Mouse (Mus musculus) CH12F3 (cell line): ENCODE results near the gene Rassf5.
"Not testable (repeated sequence)": the region's sequence is repeated elsewhere in the genome, so short reads cannot be mapped to it uniquely, and the experiment has no call there.

ENCODE experiments used
- in situ Hi-C: fragments of 300-500 bp; cut with MboI; formaldehyde crosslinking; loops from 2 replicates; pipeline ENCODE4 v1.14.3; 2020; ENCODE audit warnings: low sequenced_read_pairs

Gene Rassf5

GRCm38 (mm10) chr1:131260309-131260656, 15.2 kb upstream of the Rassf5 start:
- in situ Hi-C loops = no loop called here

DNA sequence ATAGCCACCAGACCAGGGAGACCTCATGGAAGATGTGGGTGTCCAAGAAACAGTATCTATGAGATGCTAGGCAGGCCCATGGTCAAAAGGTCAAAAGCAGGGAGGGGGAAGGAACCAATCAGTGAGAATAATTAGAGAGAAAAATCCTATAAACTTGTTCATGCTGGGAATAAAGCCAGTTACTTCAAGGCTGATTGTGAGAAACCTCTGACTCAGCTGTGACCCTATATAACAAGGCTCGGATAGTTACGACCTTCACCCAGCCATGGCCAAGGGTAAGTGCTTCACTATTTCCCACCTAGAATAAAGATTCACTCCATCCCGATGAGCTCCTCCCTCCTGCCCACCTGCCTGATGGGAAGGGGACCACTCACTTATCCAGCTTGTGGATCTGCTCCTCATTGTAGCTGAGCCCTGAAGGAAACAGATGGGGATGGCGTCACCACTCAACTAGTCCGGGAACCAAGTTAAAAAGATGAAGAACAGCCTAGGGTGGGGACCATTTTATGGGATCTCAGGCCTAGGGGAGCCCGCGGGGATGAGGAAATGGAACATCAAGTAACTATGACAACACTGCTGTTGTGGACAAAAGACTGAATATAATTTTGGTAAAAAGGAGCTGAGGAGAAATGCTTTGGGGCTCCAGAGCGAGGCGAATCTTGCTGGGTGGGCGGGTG, 14.7 kb upstream of the Rassf5 start:
- in situ Hi-C loops = loop anchor here (5.0 kb wide), 1 partner anchor 77 kb away; no protein-coding TSS in a partner anchor

DNA sequence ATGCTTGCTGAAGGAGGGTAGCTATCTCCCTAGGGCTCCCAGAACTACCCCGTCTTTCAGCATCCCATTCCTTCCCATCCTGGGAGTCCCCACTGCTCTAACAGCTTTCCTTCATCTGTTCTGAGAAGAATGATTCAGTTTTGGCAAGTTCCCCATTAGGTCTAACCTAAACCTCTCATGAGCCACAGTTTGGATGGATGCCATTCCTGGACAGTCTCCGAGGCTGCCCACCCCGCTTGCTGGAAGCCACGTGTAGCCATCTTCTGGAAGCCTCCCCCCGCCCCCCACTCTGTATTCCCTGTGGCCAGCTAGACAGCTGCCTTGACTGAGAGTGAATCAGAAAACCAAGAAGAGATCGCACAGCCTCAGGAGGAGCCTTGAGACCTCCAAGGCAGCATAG, 12.2 kb upstream of the Rassf5 start:
- in situ Hi-C loops = loop anchor here (5.0 kb wide), 1 partner anchor 75 kb away; no protein-coding TSS in a partner anchor

DNA sequence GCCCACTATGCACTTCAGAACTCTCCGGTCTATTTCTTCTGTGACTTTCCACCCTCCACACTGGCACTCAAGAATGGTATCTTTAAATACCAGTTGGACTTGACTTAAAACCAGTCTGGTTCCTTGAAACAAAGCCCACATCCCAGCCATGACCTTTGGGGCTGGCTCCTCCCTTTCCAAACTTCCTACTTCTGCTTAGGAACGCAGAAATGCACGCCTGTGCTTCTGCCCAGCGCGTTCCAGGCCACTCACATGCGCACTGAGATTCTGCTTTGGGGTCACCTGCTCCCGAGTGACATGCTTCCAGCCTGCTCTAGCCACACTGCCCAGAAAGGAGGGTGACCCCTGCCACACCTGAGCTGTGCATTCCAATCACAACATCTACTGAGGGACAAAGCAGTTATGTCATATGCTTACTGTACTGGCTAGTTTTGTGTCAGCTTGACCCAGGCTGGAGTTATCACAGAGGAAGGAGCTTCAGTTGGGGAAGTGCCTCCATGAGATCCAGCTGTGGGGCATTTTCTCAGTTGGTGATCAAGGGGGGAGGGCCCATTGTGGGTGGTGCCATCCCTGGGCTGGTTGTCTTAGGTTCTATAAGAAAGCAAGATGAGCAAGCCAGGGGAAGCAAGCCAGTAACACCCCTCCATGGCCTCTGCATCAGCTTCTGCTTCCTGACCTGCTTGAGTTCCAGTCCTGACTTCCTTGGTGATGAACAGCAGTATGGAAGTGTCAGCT, 7.6 kb upstream of the Rassf5 start:
- in situ Hi-C loops = not testable (repeated sequence)

DNA sequence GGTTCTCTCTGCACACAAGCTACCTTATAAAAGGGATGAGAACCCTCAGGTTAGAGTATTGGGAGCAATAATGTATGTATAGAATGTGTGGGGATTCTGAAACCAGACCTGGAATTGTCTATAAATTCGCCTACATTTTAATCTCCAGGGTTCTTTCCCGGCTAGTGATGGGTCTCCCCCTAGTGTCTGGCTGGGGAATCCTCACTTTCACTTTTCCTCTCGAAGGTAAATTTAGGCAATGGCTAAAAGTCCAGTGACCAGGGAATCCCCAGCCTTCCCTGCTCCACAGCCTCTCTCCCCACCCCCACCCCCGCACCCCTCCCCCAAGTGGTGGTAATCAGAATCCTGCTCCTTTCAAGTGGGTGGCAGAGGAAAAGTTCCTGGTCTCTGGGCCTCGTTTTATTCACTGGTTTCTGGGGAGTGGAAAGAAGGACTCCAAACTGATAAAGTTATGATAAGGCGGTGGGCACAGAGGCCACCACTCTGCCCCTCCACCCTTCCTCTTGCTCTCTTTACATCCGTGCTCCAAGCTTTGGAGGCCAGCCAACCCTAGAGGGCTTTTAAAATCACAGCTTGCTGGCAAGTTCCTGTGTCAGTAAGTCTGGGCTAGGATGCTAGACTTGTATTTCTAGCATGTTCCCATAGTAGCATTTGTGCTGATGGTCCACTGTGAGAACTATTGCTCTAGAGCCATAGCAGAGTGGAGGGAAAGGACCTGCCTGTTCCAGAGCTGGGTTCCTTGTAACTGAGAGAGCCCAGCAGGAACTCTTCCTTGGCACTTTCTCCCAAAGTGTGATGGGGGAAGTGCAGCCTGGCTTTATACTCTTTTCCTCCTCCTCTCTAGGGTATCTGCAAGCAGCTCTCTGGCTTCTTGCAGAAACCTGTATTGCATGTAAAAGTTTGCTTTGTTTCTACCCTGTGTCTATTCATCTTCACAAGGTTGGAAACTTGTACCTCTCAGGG, 1.7 kb upstream of the Rassf5 start:
- in situ Hi-C loops = no loop called here

- in situ Hi-C loops = no loop called here
These were observed 868 bp upstream of the Rassf5 start for GRCm38 (mm10) chr1:131245926-131246325.

GRCm38 (mm10) chr1:131244536-131245088, 446 bp downstream of the Rassf5 start:
- in situ Hi-C loops = no loop called here

DNA sequence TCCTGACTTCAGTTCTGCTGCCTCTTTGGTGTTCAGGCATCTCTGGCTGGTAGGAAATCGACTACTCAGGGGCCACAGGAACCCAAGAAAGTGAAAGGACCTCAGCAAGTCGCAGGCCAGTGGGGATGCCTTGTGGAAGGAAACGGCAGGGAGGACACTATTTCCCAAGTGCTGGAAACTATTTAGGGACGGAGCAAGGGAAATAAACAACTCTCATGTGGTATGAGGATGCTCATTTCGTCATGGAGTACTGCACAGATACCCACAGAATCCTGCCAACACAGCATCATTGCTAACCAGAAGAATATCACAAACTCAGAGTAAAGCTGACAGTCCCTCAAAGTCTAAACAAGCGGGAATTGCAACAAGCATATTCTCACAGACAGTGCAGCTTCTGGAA, 2.1 kb downstream of the Rassf5 start:
- in situ Hi-C loops = no loop called here

DNA sequence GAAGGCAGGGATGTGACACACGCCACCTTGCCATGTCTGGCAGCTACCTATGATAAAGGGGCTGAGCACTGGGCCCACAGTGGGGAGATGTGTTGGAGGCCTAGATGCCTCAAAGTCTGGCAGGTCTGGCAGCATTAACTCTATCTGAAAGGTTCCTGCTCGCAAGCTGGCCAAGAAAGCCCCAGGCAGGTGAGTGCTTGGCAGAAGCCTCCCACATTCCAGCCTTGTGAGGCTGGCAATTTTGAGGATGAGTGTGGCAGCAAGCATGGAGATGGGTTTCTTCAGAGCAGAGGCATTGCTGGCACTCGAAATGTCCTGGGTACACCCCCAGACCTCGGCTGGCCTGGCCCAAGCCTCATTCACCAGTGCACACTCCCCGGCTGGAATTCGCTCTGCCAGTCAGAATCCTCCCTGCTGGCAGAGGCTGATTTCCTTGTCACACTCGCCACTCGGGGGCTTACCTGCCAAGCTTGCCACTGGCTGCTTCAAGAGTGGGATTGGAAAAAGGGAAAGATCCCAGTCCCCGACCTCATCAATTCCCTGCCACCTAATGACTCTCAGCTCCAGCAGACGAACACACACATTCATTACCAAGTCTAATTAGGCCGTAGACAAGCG, 5.4 kb downstream of the Rassf5 start:
- in situ Hi-C loops = no loop called here

DNA sequence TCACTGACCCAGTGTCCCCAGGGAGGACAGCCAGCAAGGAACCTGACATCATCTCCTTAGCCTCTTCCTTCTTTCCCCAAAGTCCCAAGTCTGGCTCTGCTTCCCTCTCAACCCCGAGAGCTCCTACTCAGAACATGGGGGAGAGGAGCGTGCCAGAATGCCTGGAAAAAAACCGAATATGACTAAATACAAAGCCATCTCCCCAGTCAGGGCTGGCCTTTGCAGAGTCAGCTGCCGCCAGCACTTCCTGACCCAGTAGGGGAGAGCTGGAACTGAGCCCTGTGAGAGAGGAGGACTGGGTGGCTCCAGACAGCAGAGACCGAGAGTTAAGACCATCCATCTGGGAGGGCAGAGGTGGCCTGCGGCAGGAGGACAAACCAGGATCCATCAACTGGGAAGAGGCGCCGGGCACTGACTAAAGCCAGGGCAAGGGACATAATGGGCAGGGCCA, 6.1 kb downstream of the Rassf5 start:
- in situ Hi-C loops = no loop called here

- in situ Hi-C loops = no loop called here
These were observed 9.0 kb downstream of the Rassf5 start for GRCm38 (mm10) chr1:131236077-131236476.

DNA sequence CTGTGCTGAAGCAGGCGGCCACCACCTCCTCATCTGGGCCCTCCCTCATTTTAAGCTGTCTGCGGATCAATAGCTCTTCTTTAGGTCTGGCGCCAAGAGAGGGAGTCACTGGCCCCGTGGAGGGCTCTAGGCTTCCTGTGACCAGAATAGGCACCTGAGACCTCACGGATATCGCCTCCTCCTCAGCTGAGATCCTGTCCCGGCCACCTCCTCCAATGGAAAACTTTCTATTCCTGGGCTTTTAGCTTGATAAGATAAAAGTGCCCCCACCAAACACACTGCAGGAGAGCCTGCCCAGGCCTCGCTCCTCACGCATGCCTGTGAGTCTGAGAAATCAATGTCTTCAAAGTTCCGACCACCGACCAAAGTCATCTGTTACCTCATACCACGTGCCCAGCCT, 11.5 kb downstream of the Rassf5 start:
- in situ Hi-C loops = no loop called here

DNA sequence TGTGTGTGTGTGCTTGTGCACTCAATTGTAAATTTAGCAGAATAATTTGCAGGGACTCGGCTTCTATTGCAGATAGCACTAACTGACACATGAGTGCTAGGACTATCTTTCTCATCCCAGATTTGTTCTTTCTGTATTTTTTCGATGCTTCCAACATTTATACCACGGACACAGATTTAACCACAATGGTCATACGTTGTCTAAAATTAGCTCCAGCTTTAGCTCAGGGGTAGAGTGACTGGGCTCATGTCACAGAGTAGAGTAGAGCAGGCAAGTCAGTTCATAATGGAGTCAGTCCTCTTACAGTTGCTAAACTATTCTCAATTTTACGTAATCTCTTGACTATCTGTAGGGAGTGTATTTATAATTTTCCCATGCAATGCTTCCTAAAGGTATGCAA, 16.4 kb downstream of the Rassf5 start:
- in situ Hi-C loops = no loop called here

DNA sequence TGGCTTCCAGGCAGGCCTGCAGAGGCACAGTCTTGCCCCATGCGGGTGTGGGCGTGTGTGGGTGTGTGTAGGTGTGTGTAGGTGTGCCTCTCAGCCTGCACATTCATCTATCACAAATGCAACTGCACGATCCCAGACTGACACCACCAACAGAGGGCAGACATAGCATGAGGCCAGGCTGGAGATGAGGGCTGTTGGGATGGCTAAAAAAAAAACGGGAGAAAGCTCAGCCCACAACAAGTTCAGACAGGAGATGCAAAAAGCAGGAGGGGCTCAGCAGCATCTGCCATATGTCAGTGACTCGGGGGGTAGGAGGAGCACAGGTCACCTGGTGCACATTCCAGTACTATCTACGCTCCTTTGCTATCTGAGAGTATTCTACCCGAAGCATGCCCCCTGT, 16.8 kb downstream of the Rassf5 start:
- in situ Hi-C loops = no loop called here

GRCm38 (mm10) chr1:131224848-131225471, 20.1 kb downstream of the Rassf5 start:
- in situ Hi-C loops = no loop called here

- in situ Hi-C loops = no loop called here
These were observed 21.7 kb downstream of the Rassf5 start for GRCm38 (mm10) chr1:131223345-131223744.

GRCm38 (mm10) chr1:131221822-131222590, 23.1 kb downstream of the Rassf5 start:
- in situ Hi-C loops = no loop called here

DNA sequence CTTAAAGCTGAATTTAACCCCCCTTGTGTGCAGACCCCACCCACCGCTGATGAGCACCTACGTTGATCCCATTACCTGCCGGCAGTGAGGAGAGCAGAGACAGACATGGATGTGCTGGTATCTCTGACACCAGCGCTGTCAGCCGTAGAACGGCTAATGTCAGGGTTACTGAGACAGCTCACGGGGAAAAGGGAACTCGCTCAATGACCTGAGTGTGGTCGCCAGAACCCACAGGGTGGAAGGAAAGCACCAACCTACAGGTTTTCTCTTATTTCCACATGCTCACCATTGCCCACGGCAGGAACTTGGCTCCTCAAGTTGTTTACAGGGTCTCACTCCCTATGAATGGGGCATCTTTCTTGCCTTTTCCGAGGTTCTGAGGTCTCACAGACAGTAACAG, 26.1 kb downstream of the Rassf5 start:
- in situ Hi-C loops = no loop called here

DNA sequence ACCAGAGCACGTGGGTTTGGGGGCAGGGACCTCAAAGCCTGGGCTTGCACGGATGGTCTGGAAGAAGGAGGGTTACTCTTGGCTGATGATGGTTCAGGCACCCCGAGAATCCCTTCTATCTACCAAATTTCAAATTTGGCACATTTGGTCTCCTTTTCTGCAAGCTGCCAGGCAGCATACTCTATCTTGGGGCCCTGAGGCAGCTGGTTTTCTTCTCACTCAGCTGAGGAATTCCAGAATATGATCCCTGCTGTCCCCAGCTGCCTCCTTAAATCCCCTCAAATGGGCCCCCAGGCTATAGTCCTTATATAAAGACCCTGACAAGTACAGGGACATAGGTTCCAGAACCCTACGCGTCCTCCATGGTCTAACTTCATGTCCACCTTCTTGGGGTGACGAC, 31.7 kb downstream of the Rassf5 start:
- in situ Hi-C loops = no loop called here
